Mouse (Mus musculus) Patski (cell line): Measurements from ENCODE around the gene Hnrnpa1. TPM values are rescaled to one million over a fixed set of nuclear protein-coding genes. Genes with fewer than 3 reads are reported as not detected.

Source experiments
- ATAC-seq: fragments of 100-300 bp; one replicate; pipeline ENCODE4 v1.8.0; 2021
- CTCF ChIA-PET: fragments of 350-600 bp; sonication (Branson Sonifier 250); formaldehyde crosslinking; loops from one replicate; lab custom pipeline; 2022; ENCODE audit warnings: inconsistent platforms; lab: Charles Lee
- POLR2A ChIA-PET: fragments of 350-600 bp; sonication (Branson Sonifier 250); formaldehyde crosslinking; loops from one replicate; lab custom pipeline; 2022; ENCODE audit warnings: antibody characterized with exemption, inconsistent platforms; lab: Charles Lee
- DNase-seq: peaks from one replicate; pipeline ENCODE4 v3.0.0-alpha.2; 2011; ENCODE audit warnings: low read depth, low spot score
- H3K27me3 ChIP-seq: fragments of 371-371 bp; one replicate; pipeline ENCODE4 v1.5.1; 2021
- CTCF ChIP-seq: fragments of 100-300 bp; IDR thresholded peaks from one replicate; pipeline ENCODE4 v1.5.1; 2021
- in situ Hi-C: fragments of 300-500 bp; cut with MboI; formaldehyde crosslinking; loops from 3 replicates; pipeline ENCODE4 v1.11.1; 2018; ENCODE audit warnings: low pct_unique_long_range_greater_than_20kb, mixed read lengths
- polyA plus RNA-seq: library from polyadenylated mRNA; unstranded; gene quantifications from one replicate; pipeline ENCODE4 v1.2.3, GENCODE M21; 2021

Hnrnpa1 gene
- 667 TPM for polyA plus RNA-seq

DNA sequence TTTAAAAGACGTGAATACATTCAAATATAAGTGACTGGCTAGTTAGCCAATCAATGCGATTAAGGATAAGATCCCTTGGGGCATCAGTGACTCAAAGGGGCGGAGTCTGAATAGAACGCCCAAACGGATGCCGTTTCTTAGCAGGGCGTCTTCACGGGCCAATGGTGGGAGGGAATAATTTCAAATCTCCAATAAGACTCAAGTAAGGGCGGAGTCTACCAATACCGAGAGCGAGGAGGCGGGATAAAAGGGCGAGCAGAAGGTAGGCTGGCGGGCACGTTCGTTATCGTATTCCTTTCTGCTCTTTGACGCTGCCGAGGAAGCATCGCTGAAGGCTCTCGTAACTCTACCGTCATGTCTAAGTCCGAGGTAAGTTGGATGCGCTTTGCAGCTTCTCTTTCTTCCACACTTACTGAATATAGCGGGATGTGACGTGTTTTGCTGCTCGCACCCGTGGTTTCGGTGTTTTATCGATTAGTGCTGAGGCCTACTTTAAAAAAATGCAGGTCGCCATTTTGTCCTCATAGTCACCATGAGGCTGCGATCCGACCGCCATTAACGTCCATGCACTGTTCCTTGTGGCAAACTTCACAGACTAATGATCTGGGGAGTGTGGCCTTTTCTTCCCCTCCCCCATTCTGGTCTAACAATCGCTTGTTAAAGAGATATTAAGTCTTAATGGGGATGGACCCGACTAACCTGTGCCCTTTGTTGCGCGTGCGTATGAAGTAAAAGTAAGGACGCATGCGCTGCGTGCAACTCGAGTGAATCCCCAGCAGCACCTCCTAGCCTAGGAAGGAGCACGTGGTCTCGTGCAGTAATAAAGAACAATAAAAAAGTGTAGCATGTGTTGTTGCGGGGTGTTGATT, at the start of gene Hnrnpa1:
TSS of gene Hnrnpa1 (plus strand) at position 273 of the 869 bp plus-strand sequence.
- TF ChIP-seq CTCF = no peak
- DNase-seq (peak; percentile 97), ATAC-seq (peak; percentile 85)
- no peaks in the 10 kb centered on the region for H3K27me3 ChIP-seq
- ChIA-PET CTCF (interaction anchor here (0.9 to 2.1 kb wide), 4 partner anchors 10 to 274 kb away, joined by 3 to 5 read pairs (median 3); partner anchors contain the start of gene Hoxc10), POLR2A (interaction anchor here (0.6 to 1.5 kb wide), 5 partner anchors 9 to 698 kb away, joined by 3 to 8 read pairs (median 6); no protein-coding TSS in a partner anchor)
- in situ Hi-C loops = no loop called here

DNA sequence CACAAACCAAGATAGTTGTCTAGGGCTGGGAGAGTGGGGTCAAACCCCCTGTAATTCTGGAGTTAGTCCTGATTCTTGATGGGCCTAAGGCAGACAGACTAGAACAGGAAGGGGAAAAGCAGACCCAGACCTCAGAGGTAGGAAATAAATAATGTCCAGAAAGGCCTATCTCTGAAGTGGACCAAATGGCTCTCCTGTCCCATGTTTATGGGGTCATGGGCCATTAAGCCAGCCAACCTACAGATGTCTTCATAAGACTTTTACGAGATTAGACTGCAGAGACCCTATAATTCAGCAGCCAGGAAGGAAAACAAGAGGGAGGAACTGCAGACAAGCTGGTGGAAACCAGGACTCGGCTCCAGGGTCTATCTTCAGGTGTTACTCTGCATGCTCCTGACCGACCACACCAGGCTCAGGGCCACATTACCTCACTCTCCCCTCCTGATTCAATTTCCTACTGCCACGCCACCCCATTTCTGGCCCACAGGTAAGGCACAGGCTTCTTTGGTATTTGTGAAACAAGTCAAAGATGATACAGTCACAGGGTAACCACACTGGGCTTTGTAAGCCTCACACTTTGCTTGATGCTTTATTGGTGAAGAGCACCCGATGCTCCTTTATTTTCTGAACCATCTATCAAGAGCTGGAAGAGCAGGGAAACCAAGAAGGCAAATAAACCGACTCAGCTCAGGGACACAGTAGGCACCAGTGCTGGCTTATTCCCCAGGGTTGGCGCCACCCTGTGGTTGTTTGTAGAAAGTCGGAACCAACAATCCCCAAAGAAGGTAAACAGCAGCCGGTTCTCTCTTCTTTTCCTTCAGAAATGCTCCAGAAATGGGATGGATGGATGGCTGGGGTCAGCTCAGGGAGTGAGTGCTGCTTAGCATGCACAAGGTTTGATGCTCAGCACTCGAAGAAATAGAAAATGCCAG, 49.4 kb upstream of the Hnrnpa1 start:
- POLR2A ChIA-PET = interaction anchor here (0.6 to 0.7 kb wide), 2 partner anchors 11 to 112 kb away, joined by 3 to 4 read pairs; no protein-coding TSS in a partner anchor
- peak; percentile 85 for TF ChIP-seq CTCF
- DNase-seq (no peak), ATAC-seq (no peak)
- in situ Hi-C loops = no loop called here
- CTCF ChIA-PET = interaction anchor here (1.1 to 8.0 kb wide), 12 partner anchors 8 to 204 kb away, joined by 3 to 55 read pairs (median 5); no protein-coding TSS in a partner anchor
- no peaks in the 10 kb centered on the region for H3K27me3 ChIP-seq

DNA sequence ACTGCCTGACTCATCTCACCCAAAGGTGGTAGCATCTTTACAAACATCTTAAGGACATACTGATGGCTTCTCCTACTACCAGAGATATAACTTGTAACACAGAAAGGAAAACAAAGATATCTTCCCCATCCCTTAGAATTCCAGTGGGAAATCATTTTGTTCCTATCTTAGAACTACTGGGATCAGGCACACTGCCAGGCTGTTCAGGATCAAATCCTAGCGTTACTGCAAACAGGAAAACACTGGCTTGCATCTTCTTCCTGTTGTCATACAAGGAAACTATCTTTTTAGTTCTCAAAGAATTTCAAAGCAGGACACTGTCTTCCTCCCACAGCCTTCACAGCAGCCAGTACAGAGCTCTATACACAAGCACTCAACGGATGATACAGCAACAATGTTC, 46.6 kb upstream of the Hnrnpa1 start:
- no peaks in the 10 kb centered on the region for H3K27me3 ChIP-seq
- POLR2A ChIA-PET = no interaction called here
- no peak for TF ChIP-seq CTCF
- CTCF ChIA-PET = interaction anchor here (0.7 to 1.5 kb wide), 3 partner anchors 11 to 39 kb away, joined by 3 to 4 read pairs (median 3); no protein-coding TSS in a partner anchor
- ATAC-seq (no peak), DNase-seq (no peak)
- in situ Hi-C loops = no loop called here

DNA sequence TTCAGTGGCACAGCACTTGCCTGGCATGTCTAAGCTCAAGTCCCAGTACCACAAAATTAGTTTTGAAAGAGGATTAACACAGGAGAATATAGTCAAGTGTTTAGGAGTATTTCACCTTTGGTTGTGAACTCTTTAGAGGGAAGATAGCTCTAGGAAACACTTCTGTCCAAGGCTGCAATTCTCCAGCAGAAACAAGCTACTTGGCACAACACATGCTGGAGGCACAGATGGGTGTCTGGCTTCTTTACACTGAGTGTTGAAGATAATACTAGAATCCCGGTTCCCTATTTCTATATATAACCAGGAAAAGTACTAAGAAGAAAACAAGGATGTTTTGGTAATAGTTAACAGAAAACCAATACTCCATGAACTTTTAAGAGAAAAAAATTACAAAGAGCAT, 43.4 kb upstream of the Hnrnpa1 start:
- no peak for ATAC-seq
- in situ Hi-C loops = no loop called here
- no peak for DNase-seq
- TF ChIP-seq CTCF = no peak
- CTCF ChIA-PET = interaction anchor here (1.9 to 7.3 kb wide), 2 partner anchors 9 to 15 kb away, joined by 5 to 55 read pairs; no protein-coding TSS in a partner anchor
- POLR2A ChIA-PET = no interaction called here
- no peaks in the 10 kb centered on the region for H3K27me3 ChIP-seq

DNA sequence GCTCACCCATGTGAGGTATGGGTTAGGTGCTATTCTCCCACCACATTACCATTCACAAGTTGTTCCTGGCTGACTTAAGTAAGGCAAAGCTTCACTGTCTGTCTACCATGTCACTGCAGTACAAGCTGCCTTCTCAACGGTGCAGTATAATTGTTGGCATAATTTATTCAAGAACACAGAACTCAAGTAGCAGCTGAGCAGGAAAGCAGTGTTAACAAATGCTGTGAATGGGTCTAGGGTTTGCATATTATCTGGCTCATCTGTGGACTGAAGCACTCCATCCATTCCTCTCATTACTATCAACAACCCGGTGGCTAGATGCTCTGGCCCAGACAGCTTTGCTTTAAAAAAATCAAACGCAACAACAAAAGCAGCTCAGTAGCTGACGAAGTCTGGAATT, 42.4 kb upstream of the Hnrnpa1 start:
- no peak for TF ChIP-seq CTCF
- in situ Hi-C loops = no loop called here
- no peaks in the 10 kb centered on the region for H3K27me3 ChIP-seq
- ATAC-seq (no peak), DNase-seq (no peak)
- ChIA-PET CTCF (interaction anchor here (0.9 to 7.3 kb wide), 4 partner anchors 10 to 95 kb away, joined by 3 to 55 read pairs (median 3); no protein-coding TSS in a partner anchor), POLR2A (interaction anchor here (0.6 to 0.7 kb wide), 2 partner anchors 12 to 36 kb away, joined by 3 read pairs; no protein-coding TSS in a partner anchor)

DNA sequence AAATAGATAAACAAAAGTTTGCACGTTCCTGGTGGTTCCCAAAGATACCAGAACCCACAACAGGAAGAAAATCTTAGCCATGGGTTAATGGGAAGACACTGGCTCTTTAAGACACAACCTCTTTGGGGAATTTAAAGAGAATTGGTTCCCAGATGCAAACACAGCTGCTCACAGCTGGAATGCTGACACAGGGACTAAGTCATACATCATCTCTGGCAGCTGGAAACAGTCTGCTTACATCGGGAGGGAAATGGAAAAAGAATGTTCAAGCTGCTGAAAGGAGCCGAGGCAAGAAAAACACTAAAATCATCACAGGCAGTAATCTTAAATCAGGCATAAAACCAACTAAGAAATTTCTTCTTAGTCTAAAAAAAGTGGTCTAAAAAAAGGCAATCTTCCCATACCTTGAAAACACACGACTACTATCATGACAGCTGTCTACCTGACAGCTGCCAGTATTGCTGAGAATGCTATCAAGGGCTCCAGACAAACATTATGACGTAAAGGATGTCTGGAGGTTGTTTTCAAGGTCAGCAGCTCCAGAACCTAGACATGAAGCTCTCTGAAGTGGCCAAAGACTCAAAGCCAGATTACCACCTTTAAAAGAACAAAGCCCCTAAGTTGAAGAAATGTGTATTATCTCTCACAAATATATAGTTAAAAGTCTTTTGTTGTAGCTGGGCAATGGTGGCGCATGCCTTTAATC, 38.0 kb upstream of the Hnrnpa1 start:
- H3K27me3 ChIP-seq = no peaks in the 10 kb centered on the region
- in situ Hi-C loops = no loop called here
- no peak for TF ChIP-seq CTCF
- ChIA-PET POLR2A (interaction anchor here (0.7 to 1.1 kb wide), 2 partner anchors 8 to 12 kb away, joined by 3 read pairs; no protein-coding TSS in a partner anchor), CTCF (interaction anchor here (1.3 to 7.3 kb wide), 4 partner anchors 15 to 111 kb away, joined by 3 to 55 read pairs (median 5); no protein-coding TSS in a partner anchor)
- DNase-seq = no peak
- no peak for ATAC-seq

DNA sequence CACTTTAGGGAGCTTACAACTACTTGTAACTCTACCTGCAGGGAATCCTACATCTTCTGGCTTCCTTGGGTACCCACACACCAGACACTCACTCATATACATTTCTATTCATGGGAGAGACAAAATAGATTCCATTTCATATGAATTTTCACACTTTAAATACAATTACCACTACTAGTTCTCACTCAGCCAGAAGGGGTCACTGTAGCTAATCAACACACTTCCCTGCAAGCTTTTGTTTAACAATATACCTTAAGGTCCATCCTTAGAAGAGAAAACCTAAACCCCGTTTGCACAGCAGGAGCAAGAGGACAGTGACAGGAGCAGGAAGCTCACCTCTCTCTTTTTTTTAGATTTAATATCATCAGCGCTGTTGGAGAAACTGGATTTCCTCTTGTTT, 35.1 kb upstream of the Hnrnpa1 start:
- no peak for ATAC-seq
- no peaks in the 10 kb centered on the region for H3K27me3 ChIP-seq
- ChIA-PET CTCF (interaction anchor here (1.0 to 1.7 kb wide), 8 partner anchors 9 to 81 kb away, joined by 3 to 7 read pairs (median 4); partner anchors contain the start of gene Copz1), POLR2A (no interaction called here)
- TF ChIP-seq CTCF = peak; percentile 53
- in situ Hi-C loops = no loop called here
- no peak for DNase-seq

DNA sequence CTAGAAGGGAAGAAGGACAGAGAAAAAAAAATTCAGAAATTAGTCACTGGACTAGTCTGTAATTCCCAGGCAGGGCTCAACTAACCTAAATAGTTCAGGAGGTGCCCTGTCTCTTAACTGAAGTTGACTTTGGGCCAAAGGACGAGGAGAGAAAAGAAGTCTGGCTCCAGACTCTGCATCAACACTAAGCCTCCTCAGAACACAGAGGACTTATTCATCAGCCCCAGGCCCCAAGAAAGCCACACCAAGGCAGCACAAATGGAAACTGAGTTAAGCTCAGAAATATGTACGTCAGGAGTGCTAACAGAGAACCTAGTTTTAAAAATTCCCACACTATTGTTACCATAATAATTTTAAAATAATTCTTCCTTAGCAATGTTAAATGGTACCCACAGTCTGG, 26.1 kb upstream of the Hnrnpa1 start:
- in situ Hi-C loops = no loop called here
- ChIA-PET POLR2A (interaction anchor here (1.0 to 1.6 kb wide), 2 partner anchors 25 to 28 kb away, joined by 5 read pairs; no protein-coding TSS in a partner anchor), CTCF (interaction anchor here (1.2 to 1.3 kb wide), 2 partner anchors 9 to 28 kb away, joined by 3 to 6 read pairs; no protein-coding TSS in a partner anchor)
- ATAC-seq (no peak), DNase-seq (no peak)
- H3K27me3 ChIP-seq = no peaks in the 10 kb centered on the region
- no peak for TF ChIP-seq CTCF
